Mouse (Mus musculus) left cerebral cortex, postnatal 14 days (tissue): ENCODE measurements at regions not wholly inside any gene's neighbourhood (a gene's known extent, or its start where the extent isn't known, plus 50 kb on each side); places are given as distances from the start of the nearest gene placed in this dataset.

ENCODE experiments used
- DNase-seq, 2 experiments: peaks; one replicate each; pipeline ENCODE4 v3.0.0; 2021 to 2022; ENCODE audit warnings: low spot score in 2 of 2, mixed read lengths in 1 of 2
- intact Hi-C: fragments of 180-260 bp; cut with DNase I; formaldehyde crosslinking; loops from one replicate; pipeline ENCODE4 v1.15.1; 2025

DNA sequence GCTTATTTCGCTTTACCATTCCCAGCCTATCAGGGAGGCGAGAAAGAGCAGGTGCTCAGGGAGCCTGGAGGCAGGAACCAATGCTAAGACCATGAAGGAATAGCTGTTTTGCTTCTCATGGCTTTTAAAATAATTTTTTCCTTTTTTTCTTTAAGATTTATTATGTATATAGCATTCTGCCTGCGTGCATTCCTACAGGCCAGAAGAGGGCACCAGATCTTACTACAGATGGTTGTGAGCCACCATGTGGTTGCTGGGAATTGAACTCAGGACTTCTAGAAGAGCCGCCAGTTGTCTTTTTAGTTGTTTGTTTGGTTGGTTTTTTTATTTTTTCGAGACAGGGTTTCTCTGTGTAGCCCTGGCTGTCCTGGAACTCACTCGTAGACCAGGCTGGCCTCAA lies 113.6 kb upstream of the Armc2 start:
- intact Hi-C loops = no loop called here

DNA sequence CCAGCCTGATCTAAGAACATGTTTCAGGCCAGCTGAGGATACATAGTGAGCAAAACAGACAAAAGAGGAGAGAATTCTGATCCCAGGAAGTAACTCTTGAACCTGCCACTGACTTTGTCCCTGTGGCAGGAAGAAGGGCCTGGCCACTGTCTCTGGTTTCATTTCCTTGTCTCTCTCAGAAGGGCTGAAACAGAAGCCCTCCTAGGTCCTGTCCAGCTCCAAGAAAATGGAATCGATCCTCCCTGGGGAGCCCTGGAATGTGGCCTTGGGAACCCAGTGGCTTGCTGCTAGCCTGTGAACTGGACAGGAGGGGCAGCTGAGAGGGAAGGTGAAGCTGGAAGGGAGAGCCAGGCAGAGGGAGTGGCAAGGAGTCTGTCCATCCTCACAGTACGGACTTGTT lies 113.1 kb upstream of the Armc2 start:
- intact Hi-C loops = no loop called here
- DNase-seq = no peak

More for the DNA sequence above, 113.6 kb upstream of the Armc2 start:
- no peak for DNase-seq

DNA sequence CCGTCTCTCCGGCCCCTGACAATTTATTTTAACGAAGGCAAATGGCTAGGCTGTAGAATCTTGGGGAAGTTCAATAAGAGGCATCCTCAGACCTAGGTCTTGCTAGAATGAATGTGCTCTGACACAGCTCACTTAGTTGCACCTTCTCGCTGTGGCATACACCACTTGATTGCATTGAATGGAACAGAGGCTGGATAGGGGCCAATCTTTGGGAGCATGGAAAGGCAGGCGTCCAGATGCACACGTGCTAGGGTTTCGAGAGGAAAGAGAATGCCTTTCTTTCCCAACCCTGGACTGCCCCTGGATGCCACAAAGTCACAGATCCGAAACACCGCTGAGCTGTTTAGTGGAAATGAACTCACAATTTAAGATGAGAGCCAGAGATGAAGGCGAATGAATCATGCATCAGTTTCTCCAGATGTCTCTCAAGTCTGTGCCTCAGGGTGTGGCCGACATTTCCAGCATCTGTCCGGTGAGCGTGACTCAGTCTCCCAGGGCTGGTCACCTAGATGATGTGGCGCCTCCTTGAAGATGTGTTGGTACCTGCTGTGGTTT lies 109.7 kb upstream of the Armc2 start:
- intact Hi-C loops = no loop called here
- no peak for DNase-seq

DNA sequence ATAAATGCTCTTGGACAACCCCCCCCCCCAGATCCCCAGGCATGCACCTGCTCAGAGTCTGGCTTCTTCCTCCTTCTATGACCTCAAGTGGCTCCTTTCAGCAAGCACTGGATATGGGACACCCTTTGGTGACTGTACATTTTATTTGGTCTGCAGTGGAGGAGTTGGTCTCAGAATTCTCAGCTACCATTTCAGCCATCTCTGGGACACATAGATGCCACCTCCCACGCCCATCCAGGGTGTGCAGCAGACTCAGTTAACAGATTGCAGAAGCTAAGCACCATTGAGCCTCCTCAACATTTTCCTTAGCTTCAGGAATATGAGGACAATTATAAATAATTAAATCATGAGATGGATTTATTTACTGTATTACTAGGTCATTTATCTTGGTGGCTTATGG lies 108.6 kb upstream of the Armc2 start:
- intact Hi-C loops = no loop called here
- no peak for DNase-seq

DNA sequence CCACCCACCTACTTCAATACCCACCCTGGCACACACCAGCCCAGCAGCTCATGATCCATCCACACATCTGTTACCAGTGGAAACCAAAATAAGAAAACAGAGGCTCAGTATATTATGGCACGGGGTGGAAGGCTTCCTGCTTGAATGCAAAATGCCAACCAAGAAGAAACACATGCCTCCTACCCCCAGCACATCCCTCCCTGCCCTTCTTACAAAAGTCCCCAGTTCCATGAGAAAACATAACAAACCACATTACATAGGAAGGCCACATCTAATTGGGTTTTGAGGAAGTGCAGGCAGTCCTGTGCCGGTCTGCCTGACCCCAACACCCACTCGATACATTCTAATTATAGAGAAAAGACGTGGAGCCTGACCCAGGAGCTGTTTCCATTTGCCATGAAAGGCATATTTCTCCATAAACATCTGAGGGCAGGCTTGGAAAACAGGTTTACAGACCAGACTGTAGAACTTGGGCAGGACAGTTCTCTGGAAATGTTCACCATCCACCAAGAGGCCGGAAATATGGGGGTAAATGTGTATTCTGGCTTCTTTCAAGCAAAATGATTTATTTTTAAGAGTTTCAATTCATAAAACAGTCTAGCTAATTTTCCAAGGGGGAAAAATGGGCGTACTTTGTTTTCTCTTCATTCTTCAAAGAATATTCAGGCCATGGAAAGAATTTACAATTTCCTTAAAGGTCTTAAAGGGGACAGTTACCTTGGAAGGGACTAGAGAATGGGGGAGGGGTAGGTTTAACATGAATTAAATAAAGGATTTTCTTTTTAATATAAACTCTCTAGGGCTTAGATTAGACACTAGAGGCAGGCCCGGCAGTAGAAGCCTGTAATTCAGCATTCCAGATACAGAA lies 104.8 kb upstream of the Armc2 start:
- intact Hi-C loops = no loop called here
- DNase-seq = no peak

DNA sequence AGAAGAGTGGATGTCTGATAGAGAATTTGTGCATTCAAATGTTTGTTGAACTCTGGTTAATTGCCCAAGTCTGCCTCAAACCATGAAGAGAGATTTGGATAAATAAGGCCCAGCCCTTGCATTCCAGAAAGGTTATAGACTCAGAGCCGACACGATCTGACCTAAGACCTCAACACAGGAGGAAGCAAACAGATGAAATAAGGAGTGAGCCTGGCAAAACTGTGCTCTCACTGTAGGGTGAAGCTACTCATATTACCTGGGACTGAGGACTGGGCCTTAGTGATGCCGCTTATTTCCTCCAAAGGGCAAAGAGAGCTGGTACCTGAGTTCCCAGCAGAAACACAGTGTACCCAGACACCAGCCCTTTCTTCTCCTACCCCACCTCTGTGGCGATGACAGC lies 103.7 kb upstream of the Armc2 start:
- intact Hi-C loops = no loop called here
- DNase-seq = no peak

DNA sequence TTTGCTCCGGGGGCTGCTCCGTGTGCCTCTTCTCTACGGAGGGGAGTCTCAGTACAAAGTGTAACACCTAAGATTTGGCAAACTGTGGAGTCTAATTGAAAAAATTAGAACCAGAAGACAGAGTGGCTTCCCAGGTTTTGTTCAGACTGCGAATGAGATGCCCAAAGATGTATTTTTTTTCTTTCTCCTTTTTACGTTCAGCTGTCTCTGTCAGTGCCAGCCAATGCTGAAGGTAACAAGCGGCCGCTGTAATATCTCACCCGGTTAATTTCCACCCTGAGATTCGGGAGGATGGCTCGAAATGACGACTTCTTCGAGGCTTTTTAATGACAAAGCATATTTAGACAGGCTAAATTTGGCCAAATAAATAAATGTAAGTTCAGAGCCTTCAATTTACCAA lies 101.1 kb upstream of the Armc2 start:
- no peak for DNase-seq
- intact Hi-C loops = no loop called here

DNA sequence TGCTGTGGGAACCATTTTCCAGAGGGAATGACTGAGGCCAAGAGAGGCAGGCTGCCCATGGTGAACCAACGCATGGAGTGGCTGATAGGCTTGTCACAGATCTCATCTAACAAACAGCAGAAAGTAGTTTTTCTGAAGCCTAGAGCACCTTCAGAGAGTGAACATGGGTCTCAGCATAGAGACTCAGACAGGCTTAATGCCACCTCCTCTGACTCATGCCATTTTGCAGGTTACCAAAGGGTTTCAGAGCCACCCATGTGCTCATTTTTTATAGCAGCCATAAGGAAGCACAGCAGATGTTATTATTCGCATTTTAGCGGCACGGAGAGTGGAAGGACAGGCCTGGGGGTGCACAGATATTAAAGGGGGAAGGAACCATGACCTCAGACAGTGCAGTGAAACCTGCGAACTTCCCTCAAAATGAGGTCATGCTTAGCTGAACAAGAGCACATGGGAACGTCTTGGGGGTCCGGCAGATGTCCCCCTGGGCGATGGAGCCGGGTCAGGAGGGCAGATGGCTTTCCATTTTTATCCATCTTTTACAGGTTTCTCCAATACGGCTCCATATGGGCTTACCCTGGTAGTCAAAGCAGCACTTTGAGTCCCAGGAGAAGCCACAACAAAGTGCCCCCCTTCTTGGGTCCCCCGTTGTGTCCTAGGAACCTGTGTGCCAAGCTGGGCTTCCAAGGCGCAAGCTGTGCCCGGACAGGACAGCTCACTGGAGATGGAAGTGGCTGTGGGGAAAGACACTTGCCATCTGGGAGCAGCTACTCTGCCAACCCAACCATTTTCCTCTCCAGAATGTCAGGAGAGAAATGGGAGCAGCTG lies 100.3 kb upstream of the Armc2 start:
- no peak for DNase-seq

DNA sequence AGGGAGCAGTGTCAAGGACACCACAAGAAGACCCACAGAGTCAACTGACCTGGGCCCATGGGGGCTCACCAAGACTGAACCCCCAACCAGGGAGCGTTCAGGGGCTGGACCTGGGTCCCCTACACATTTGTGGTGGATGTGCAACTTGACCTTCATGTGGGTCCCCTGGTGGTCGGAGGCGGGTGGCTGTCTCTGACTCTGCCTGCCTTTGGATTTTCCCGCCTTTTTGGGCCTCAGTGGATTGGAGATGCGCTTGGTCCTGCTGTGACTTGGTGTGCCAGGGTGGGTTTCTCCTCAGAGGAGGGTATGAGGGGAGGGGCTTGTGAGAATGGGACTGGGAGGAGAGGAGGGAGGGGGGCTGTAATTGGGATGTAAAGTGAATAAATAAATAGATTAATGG lies 99.3 kb upstream of the Armc2 start:
- DNase-seq = no peak
- intact Hi-C loops = no loop called here

More for the DNA sequence above, 100.3 kb upstream of the Armc2 start:
- intact Hi-C loops = no loop called here

DNA sequence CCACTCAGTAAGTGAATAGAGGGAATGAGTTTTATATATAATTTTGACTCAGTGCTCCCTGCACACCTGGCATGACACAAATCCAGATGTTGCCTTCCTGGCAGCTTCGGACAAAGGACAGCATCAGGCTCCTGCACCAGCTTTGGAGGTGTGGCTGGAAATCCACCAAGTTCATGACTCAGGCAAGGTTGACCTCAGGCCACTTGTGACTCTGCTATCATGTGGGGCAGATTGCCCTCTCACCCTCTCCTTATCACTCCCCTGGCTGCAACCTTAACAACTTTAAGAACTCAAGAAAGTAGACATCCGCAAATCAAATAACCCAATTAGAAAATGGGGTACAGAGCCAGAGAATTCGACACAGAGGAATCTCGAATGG lies 97.7 kb upstream of the Armc2 start:
- intact Hi-C loops = no loop called here
- no peak for DNase-seq

DNA sequence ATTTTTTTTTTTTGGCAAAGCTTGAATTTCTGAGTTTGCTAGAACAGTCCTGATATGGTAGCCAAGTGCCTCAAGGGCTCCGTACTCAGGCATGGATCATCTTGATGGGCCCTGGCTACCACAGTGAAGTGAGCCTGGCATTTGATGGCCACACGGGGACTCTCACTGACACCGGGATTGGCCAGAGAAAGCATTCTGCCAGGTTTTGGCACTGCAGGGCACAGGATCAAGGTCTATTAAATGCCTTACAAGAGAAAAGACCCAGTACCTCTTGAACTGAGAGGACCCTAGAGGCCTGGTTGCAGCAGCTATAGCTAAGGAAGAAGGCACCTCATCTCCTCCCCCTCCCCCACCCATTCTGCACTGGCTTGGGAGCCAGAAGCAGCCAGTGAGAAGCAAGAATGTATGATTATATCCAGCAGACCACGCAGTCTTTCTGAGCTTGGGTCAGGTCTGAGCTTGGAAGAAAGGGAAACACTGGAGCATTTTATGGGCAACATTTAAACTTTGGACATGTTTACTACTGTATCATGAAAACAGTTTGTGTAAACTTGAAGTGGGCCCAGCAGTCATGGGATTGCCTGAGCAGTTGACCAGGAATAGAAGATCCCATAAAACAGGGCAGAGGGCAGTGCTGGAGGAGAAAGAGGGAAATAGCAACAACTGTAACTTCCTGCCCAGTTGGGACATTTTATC lies 97.1 kb upstream of the Armc2 start:
- no peak for DNase-seq
- intact Hi-C loops = no loop called here

DNA sequence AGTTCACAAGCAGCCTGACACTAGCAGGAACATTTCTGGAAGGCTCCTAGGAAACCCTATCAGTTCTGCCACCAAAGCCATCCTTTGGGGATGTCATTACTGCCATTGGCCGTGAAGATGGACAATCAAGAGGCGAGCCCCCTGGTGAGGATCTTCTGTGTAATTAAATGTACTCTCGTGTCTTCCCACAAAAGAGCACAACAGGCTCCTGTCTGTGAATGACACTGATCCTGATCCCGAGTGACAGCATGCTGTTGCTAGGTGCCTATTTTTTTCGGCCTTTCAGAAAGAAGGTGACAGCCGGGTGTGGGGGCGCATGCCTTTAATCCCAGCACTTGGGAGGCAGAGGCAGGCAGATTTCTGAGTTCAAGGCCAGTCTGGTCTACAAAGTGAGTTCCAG lies 92.5 kb upstream of the Armc2 start:
- intact Hi-C loops = no loop called here

DNA sequence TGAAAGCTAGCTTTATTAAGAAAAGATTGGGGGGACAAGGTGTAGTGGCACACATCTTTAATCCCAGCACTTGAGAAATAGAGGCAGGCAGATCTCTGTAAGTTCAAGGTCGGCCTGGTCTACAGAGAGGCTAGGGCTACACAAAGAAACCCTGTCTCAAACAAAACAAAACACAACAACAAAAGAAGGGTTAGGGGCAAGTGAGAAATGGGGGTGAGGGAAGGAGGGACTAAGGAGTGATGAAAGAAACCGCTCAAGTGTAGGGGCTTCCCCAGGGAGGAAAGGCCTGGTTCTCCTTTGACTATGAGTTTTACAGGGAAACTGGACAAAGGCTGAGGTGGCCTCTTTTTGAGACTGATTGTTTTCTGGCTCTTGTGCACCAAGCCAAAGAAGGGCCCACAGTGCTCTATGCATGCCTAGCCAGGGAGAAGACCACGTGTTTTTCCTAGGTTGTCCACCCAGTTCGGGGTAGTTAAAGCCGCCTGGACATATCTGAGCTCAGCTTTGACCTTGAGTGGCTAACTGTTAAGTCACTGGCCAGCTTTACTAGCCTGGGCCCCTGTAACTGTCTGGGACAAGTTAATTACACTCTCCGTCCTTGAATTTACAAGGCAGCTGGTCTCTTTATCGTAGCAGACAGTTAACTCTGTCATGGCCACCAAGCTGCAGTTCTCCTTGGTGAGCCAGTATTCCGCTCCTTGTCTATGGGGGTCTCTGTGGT lies 90.2 kb upstream of the Armc2 start:
- intact Hi-C loops = no loop called here
- no peak for DNase-seq

More for the DNA sequence above, 92.5 kb upstream of the Armc2 start:
- DNase-seq = no peak

DNA sequence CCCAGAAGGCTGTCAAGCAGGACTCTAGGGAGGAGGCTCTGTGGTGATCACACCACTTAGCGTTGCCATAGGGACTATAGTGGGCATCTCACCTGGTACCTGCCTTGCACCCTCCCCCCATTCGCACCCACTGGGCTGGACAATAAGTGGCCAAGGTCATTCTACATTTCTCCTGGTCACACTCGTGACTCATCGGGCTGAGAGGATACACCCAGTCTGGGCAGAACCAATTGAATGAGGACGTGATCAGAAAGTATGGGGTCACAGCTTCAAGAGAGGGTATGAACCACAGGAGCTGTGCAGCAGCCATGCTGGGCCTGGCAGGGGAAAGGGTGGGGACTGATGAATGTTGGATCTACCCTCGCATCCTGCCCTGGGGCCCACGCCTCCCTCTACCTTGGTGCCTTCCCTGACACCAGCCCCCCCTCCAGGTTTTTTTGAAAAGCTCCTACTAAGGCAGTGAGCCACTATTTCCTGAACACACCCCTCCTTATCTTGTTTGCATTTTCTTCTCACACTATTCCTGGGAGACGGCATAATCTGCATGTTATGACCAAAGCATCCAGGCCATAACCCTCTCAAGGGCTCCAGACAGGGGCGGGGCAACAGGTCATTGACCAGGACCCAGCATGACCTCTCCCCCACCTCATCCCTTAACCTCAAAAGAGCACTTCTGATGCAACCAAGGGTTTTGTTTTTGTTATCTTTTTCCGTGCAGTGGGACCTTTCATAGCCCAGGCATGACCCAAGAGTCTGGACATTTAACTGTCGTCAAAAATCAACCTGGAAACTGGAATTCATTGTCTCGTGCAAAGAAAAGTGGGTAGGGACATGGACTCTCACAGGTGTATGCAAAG lies 89.4 kb upstream of the Armc2 start:
- no peak for DNase-seq
- intact Hi-C loops = no loop called here

DNA sequence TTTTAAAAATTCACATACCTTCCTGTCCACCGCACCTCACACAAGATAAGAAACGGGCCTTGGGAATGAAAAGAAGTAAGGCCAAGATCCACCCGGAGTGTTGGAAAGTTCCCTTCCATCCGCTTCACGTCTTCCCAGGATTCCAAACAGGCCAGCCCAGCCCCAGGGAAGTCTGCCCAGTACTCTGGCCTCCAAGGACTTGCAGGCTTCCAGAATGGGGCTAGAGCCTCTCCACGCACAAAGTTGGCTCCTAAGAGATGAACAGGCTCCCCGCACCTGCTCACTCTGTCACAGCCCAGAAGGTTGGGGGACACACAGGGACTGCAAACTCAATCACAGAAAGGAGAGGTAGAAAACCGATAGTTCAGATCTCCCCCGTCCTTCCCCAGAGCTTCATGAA lies 88.4 kb upstream of the Armc2 start:
- DNase-seq = no peak
- intact Hi-C loops = no loop called here

DNA sequence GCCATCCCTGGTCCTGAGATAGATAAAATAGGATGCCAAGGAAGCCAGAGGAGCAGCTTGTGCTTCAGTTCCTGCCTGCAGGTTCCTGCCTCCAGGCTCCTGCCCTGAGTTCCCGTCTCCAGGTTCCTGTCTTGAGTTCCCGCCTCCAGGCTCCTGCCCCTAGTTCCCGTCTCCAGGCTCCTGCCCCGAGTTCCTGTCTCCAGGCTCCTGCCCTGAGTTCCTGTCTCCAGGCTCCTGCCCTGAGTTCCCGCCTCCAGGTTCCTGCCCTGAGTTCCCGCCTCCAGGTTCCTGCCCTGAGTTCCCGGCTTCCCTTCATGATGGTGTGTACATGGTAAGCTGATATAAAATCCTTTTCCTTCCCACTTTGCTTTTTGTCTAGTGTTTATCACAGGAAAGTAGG lies 86.8 kb upstream of the Armc2 start:
- intact Hi-C loops = no loop called here
- no peak for DNase-seq

DNA sequence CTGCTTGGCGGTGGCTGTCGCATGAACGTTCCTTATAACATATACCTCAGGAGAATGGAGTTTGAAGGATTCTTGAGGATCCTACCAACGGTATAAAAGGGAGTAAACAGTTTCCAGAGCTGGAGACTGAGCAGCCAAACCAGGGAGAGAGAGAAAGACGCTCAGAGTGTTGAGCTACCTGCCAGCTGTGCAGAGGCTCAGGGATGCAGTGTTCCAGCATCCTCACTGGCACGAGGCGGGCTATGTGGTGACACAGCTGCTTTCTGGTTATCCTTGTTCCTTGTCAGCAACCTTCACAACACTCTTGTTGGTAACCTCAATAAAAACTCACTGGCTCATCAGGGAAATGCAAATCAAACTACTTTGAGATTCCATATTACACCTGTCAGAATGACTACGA lies 84.1 kb upstream of the Armc2 start:
- intact Hi-C loops = no loop called here
- DNase-seq = no peak

DNA sequence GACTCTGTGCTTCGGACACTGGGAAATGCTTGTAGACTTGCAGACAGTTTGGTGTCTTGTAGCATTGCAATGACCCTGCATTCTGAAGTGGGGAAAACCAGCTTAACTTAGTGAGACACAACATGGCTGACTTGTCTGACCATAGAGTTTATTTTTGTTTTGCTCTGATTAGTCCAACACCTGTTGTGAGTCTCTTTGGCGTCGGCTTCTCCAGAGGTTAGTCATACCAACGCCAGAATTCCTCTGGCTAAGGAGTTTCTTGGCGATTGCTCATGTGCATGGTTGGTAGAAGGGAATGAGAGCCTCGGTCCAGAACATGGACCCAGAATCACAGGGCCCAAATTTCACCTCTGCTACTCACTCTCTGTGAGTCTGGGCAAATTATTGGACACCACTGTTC lies 82.9 kb upstream of the Armc2 start:
- intact Hi-C loops = no loop called here
- no peak for DNase-seq

DNA sequence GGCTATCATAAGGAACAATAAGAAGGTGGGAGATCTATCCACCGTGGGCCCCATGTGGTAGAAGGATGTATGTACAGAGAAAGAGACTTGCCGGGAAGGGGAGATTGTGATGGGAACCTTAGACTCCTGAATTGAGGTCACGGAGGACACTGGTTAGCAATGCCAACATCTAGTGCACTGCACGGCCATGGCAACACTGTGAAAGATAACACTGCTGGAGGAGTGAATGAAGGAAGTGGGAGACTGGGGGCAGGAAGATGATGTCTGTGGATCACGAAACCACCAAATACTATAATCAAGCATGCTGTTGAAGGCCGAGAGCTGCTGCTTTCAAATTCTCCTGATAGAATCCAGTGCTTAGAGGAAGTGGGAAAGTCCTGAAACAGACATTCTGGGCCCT lies 78.7 kb upstream of the Armc2 start:
- DNase-seq = no peak
- intact Hi-C loops = no loop called here
